Mouse (Mus musculus): ENCODE results near the gene Mogat2.

- no peak for TF ChIP-seq CTCF (conservative IDR thresholded peaks at IDR 0.05; ENCODE audit: low read length)
- no peak for TF ChIP-seq POU5F1 (IDR thresholded peaks at IDR 0.05; ENCODE audit: borderline replicate concordance, low read length)
- TF ChIP-seq NANOG (IDR thresholded peaks at IDR 0.05; ENCODE audit: borderline replicate concordance, low read length), result no peak
Measured at GRCm38 (mm10) chr7:99214621-99215185, 23.7 kb downstream of the Mogat2 start.
